Mouse (Mus musculus) olfactory bulb, adult 2 months (tissue): ENCODE data around the gene Scpep1.

Experiments used
- CTCF ChIP-seq: fragments of 200-500 bp; IDR thresholded peaks from 2 replicates; pipeline ENCODE4 v1.5.1; 2012; ENCODE audit warnings: low read depth, mild to moderate bottlenecking, low read length, moderate library complexity; ENCODE audit not compliant: insufficient read depth
- POLR2A ChIP-seq: fragments of 200-500 bp; IDR thresholded peaks from 2 replicates; pipeline ENCODE4 v1.6.1; 2012; ENCODE audit warnings: mild to moderate bottlenecking, low read depth, low read length, moderate library complexity; ENCODE audit not compliant: insufficient read depth

- no peak for TF ChIP-seq CTCF
- TF ChIP-seq POLR2A: no peak
These were observed 53.9 kb downstream of the Scpep1 start for GRCm38 (mm10) chr11:88901341-88901802.
